Mouse (Mus musculus) kidney, adult 2 months (tissue): ENCODE data around the gene Hcst.

ENCODE experiments used
- CTCF ChIP-seq: fragments of 200-500 bp; conservative IDR thresholded peaks from 2 replicates; pipeline ENCODE4 v1.5.1; 2011; ENCODE audit warnings: low read depth, mild to moderate bottlenecking, control low read depth, low read length, moderate library complexity, mixed read lengths; ENCODE audit not compliant: insufficient read depth, insufficient read length
- POLR2A ChIP-seq: fragments of 200-500 bp; IDR thresholded peaks from one replicate; pipeline ENCODE4 v1.6.1; 2011; ENCODE audit warnings: low read depth, low read length, control low read depth

DNA sequence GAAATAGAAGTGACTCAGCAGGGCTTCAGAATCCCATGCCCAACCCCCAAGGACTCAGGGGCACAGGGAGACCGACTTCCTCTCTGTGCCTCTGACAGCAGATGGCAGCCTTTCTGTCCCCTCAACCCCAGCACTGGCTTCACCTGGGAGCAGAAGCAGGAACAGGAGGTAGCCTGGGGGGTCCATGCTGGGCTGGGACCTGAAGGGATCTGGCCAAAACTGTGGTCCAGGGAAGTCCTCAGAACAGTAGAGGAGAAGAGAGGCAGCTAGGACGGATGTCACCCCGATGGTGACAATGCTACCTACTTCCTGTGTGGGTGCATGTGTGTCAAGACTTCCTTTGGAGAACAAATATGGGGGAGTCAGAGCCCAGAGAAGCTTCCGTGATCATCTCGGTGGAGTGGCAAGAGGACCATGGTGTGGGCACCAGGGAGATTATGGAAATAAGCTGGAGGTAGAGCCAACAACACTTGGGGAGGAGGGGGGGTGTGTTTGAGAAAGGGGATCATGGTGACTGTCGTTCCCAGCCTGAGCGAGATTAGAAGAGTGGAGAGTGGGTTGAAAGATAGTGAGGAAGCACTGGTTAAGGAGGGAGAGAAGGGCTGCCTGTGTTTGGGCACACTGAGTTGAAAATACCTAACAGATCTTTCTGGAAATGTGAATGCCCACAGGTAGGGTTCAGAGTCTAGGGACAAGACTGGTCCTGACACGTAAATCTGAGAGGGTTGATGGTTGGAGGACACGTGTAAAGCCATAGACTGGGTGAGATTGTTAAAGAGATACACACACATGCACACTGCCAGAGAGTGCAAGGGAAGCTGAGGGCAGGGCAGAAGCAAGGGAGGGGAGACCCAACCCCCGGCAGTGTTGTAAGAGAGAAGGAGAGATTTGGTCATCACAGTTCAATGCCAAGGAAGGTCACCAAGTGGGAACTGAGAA, at the start of gene Hcst:
- TF ChIP-seq POLR2A (no peak), CTCF (no peak)
